Mouse (Mus musculus) lung, postnatal 10 days (tissue): ENCODE measurements around the gene Ces1e.
"Not testable (repeated sequence)": the region's sequence is repeated elsewhere in the genome, so short reads cannot be mapped to it uniquely, and the experiment has no call there.

Experiments
- DNase-seq: peaks from one replicate; pipeline ENCODE4 v3.0.0; 2021

The Ces1e gene

GRCm38 (mm10) chr8:93229446-93229845, at the start of gene Ces1e:
TSS of gene Ces1e (minus strand) at chr8:93229619.
- DNase-seq: peak; percentile 17

DNA sequence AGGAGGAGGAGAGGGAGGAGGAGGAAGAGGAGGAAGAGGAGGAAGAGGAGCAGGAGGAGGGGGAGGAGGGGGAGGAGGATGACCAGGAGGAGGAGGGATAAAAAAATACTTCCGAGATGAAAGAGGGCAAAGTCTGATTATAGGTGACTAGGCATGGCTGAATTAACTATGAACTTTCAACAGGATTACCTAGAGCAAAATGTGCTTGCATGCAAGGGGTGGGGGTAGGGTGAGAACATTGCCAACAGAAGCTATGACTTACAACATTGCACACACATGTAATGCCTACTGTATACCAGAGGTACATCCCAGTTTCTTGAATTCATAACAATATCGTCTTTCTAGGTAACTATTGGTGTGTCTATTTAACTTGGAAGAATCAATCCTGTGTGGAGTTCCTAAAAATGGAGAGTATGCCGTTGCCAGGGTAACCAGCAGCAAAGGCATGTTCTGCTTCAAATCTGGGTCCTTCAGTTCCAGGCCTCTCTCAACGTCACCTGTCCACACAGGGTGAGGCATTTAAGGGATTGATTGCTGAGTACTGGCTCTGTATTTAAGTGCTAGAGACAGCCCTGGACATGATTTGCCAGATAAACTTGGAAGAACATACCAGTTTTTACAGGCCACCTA, 48.9 kb upstream of the Ces1e start:
- DNase-seq: no peak

GRCm38 (mm10) chr8:93274609-93275008, 45.2 kb upstream of the Ces1e start:
- no peak for DNase-seq

GRCm38 (mm10) chr8:93273321-93273720, 43.9 kb upstream of the Ces1e start:
- DNase-seq: no peak

- no peak for DNase-seq
Observed at GRCm38 (mm10) chr8:93272686-93273085, 43.3 kb upstream of the Ces1e start.

DNA sequence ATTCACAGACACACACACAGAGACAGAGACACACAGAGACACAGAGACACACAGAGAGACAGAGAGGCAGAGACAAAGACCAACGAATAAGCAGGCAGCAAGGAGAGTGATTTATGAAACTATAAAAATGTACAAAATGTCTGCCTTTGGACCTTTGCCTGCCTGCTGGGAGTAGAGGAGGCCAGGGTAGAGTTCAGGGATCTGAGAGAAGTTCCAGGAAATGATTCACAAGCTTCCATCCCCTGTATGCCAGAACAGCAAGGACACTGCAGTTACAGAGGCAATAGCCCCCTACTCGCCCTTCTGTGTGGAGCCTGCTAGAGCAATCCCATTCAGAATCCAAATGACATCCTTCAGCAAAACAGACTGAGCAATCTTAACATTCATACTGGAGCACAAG, 32.0 kb upstream of the Ces1e start:
- no peak for DNase-seq

DNA sequence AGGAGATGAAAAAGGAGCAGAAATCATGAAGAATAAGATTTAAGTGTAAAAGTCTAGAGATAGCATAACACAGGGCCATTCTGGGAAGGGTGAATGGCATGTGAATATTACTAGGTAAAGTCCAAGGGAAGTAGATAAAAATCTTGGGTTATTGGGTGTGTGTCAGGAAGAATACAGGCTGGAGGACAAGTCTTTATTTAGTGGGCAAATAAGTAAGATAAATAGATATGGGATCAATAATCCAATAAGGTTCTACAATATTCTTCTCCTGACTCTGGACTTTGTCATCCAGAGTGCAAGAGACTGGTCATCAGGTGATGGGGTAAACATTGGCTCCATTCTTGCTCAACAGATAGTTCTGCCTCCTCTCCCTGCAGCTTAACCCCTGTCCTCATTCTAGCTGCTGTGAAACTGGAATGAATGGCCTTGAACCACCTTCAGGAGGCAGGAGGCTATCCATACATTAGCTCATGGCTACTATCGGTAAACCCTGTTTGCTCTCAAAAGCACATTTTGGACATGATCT, 23.0 kb upstream of the Ces1e start:
- no peak for DNase-seq

GRCm38 (mm10) chr8:93246057-93246456, 16.6 kb upstream of the Ces1e start:
- no peak for DNase-seq

GRCm38 (mm10) chr8:93239884-93240283, 10.5 kb upstream of the Ces1e start:
- DNase-seq: no peak

GRCm38 (mm10) chr8:93235681-93236080, 6.3 kb upstream of the Ces1e start:
- DNase-seq: no peak

DNA sequence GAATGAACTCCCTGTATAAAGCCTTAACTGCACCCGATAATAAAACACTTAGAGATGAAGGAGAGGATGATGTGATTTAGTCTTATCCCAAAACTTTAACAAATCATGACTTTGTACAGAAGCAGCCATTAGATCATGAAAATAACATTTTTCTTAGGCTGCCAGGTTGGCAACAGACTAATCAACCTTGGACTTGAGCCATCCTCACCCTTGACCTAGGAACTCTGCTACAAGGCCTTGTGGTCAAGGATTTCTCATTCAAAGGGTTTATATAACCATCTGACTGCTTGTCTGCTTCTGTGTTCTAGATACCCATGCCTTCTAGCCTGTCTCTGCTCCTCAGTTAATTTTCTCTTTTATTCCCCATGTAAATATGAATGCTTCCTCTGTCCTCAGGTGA, 5.3 kb upstream of the Ces1e start:
- DNase-seq: no peak

DNA sequence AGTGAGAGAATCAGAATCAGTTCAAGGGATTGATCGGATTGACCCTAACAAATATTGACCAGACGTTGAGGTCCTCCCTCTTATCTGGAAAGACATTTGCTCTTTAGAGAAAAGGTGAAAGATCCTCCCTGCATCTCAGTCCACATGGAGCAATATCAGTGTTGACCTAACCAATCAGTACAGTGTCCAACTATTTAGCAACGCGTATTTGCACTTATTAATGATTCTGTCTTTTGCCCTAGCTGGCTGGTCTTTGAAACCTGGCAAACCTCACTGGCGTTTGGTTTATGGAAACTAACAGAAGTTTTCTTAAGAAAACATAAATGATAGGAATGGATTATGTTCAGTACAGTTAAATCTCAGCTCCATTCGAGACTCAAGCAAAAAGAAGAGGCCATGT, 4.6 kb upstream of the Ces1e start:
- no peak for DNase-seq

DNA sequence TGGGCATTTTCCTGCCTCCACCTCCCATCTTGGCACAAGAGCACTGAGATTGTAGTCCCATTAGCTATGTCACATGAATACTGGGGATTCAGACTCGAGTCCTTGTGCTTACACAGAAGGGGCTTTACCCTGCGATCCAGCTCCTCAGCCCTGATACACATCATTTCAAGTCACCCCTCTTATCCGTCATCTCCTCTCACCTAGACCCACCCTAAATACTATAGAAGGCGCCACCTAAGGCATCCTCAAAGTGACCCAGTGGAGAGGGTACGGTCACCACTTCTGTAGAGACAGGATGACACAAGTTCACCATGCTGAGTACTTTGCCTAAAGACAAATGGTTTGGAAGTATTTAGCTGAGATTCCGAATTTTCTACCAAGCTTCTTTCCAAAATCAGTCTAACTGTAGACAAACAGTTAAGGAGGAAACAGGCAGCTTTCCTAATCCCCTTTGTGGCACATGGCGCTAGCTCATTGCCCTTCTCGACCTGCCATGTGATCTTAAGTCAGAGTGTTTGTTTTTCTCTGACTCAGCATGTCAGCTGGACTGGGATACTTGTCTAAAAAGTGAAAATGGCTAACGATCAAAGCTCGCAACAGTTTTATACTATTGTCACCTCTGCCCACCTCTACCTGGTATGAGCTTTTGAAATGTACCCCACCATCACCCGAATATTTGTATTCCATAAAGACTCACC, 597 bp downstream of the Ces1e start:
- DNase-seq: peak; percentile 45

GRCm38 (mm10) chr8:93226471-93226870, 2.9 kb downstream of the Ces1e start:
- not testable (repeated sequence) for DNase-seq

GRCm38 (mm10) chr8:93221896-93222295, 7.5 kb downstream of the Ces1e start:
- no peak for DNase-seq

DNA sequence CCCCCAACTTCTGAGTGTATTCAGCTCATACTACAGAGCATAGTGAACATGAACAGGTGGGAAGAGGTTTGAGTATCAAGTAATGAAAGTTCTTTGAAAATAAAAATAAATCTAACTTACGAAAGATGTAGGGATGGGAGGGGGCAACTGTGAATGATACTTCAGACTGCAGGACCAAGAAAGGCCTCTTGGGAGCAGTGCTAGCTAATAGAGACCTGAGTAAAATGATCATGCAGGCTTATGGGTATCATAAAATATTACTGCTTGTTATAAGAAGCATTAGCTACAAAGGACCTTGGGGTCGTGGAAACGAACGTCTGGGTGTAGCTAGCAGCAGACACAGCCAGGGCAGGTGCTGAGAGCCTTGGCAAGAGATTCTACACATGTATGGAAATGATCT, 11.6 kb downstream of the Ces1e start:
- DNase-seq: peak; percentile 4

DNA sequence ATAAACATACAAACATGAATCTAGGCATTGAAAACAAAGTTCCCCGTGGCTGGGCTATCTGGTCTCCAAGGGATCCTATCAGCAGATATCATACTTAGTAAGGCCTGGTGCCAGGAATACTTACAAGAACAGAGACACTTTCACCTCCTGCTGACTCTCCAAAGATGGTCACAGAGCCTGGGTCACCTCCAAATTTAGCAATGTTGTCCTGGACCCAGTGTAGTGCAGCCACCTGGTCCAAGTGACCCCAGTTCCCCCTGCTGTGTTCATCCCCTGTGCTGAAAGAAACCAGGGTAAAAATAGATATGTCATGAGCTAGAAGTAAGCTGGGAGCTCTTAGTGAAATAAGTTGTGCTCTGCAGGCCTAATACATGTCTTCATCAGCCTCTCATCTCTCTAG, 12.0 kb downstream of the Ces1e start:
- no peak for DNase-seq

DNA sequence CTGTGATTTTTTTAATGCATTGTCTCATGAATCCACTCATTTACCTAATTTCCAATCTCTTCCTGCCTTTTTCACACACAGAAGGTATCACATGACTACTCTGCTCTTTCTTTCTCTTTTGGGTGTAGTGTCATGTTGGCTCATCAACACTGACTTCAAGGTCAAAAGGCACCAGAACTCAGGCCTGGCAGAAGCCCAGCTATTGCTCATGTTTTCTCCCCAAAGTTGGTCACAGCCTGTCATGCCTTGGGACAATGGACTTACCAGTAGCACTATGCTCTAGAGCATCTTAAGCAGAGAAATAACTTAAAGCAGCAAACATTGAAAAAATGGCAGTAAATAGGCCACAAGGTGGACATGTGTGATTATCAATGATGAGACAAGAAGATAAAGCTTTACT, 18.3 kb downstream of the Ces1e start:
- DNase-seq: no peak

GRCm38 (mm10) chr8:93199146-93199545, 30.3 kb downstream of the Ces1e start:
- DNase-seq: not testable (repeated sequence)

GRCm38 (mm10) chr8:93197685-93198525, 31.5 kb downstream of the Ces1e start, which contains the start of gene Ces1d:
TSS of gene Ces1d (minus strand) at chr8:93197838.
- DNase-seq: peak; percentile 82

DNA sequence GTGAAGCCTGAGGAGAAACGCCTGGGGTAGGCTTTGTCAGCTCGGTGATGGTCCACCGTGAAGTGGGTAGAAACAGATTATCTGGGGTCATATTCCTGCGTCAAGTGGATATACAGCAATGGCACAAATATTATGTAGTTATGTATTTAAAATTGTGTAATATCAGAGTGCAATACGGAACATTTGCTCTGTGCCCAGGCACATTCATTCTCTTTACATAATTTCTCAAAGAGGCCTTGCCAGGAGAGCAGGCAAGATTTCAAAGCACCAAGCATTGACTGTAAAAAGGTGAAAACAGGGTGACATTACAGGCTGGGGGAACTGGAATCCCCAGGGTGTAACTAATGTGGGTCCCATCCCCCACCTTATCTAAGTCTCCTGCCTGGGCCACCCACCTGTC, 33.0 kb downstream of the Ces1e start:
- no peak for DNase-seq

- peak; percentile 63 for DNase-seq
Observed at GRCm38 (mm10) chr8:93180581-93181129, 48.8 kb downstream of the Ces1e start.

GRCm38 (mm10) chr8:93176593-93176992, 52.8 kb downstream of the Ces1e start:
- DNase-seq: no peak
